Mouse (Mus musculus): ENCODE results near the gene Wdr77. TPM values are rescaled to one million over a fixed set of nuclear protein-coding genes. Genes with fewer than 3 reads are reported as not detected.
A peak's percentile ranks its signal among the peaks of the same experiment; 100 is the strongest.
"Not testable (repeated sequence)": the region's sequence is repeated elsewhere in the genome, so short reads cannot be mapped to it uniquely, and the experiment has no call there.

Gene Wdr77
- total and polyA plus RNA-seq, 2 experiments from 2014 or later: 64.8 to 77.7 TPM

DNA sequence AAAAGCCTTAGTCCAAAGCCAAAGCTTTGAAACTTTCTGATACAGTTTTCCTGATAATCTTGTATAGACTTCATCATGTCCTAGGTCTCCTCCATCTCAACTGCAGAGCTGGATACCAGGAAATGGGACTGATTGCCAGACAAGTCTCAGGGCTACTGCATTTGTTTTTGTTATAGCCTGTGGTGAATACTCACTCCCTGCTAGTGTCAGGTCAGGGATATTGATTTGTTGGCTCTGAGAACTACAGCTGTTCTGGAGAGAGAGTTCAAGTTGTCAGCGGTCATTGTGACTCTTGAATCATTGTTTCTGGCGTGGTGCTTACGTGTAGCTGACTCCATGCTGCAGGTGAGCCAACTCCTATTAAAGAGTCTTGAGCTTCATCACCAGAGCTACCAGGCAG, 14.2 kb downstream of the Wdr77 start, which contains the start of gene Ovgp1:
Ovgp1 (plus strand) TSS at position 301 of the 400 bp plus-strand sequence.
- H3K36me3 ChIP-seq (ENCODE audit: insufficient read depth): peaks cover 18% of the 10 kb centered on the region
- no peak within 1 kb of the TSS for H3K9ac ChIP-seq
- no peak within 1 kb of the TSS for H3K4me3 ChIP-seq (ENCODE audit: low read depth, low read length)
- ATAC-seq (no peak), DNase-seq (no peak)
- no peaks in the 10 kb centered on the region for H3K4me1 ChIP-seq (ENCODE audit: insufficient read depth)
- 80% methylated on average over 3 of the region's 3 CpGs for WGBS
- H3K27ac ChIP-seq (ENCODE audit: low read depth, low read length): no peak within 1 kb of the TSS
- no peaks in the 10 kb centered on the region for H3K27me3 ChIP-seq (ENCODE audit: insufficient read depth, low read length)
- no peaks in the 10 kb centered on the region for H3K9me3 ChIP-seq (ENCODE audit: low read length)
- no peak within 1 kb of the TSS for H3K4me2 ChIP-seq (ENCODE audit: low read depth)
- no peak for TF ChIP-seq CTCF (IDR thresholded peaks at IDR 0.05; ENCODE audit: low read depth)

DNA sequence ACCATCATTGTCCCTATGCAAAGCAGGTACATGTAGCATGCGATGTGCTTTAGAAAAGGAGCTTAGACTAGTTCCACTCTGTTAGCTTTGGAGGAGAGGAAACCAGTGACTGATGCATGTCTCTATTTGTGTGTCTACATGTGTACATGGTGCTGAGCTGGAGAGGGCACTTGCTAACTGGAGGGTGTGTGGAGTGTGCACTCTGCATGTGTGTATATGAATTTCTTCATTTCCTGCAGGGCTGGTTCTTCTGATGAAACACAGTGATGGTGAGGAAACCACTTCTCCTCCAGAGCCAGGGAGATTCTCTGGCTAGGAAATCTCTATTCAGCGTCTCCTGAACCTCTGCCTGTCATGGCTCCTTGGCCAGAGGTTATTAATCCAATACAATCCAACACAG, 15.0 kb downstream of the Wdr77 start:
- no peaks in the 10 kb centered on the region for H3K9me3 ChIP-seq (ENCODE audit: low read length)
- H3K4me2 ChIP-seq (ENCODE audit: low read depth): no peak overlapping the region
- no peak overlapping the region for H3K9ac ChIP-seq
- 94% methylated on average over 2 of the region's 2 CpGs for WGBS
- ATAC-seq: no peak
- H3K4me3 ChIP-seq (ENCODE audit: low read depth, low read length): no peak overlapping the region
- H3K27me3 ChIP-seq (ENCODE audit: insufficient read depth, low read length): no peaks in the 10 kb centered on the region
- TF ChIP-seq CTCF (IDR thresholded peaks at IDR 0.05; ENCODE audit: low read depth): no peak
- H3K36me3 ChIP-seq (ENCODE audit: insufficient read depth): peaks cover 11% of the 10 kb centered on the region
- no peaks in the 10 kb centered on the region for H3K4me1 ChIP-seq (ENCODE audit: insufficient read depth)
- no peak for DNase-seq
- no peak overlapping the region for H3K27ac ChIP-seq (ENCODE audit: low read depth, low read length)

DNA sequence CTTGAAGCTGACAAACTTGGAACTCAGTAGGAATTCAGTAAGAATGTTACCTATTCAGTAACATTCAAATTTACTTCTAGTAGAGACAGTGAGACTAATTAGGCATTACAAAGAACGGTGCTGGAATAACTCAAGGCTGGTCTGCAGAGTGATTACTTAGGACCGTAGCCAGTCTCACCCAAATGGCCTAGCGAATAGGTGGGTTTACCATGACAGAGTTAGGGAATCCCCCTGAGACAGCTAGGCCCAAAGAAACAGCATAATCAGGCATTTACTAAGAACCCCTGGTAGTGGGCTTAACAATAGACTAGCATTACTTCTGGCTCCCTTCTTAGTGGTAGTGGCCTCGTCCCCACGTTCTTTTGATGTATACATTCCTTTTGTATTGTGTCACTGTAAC, 30.4 kb downstream of the Wdr77 start:
- not testable (repeated sequence) for ATAC-seq; H3K36me3 ChIP-seq (ENCODE audit: insufficient read depth); H3K9me3 ChIP-seq (ENCODE audit: low read length); H3K9ac ChIP-seq; H3K4me2 ChIP-seq (ENCODE audit: low read depth); H3K4me1 ChIP-seq (ENCODE audit: insufficient read depth); H3K27me3 ChIP-seq (ENCODE audit: insufficient read depth, low read length); DNase-seq; H3K27ac ChIP-seq (ENCODE audit: low read depth, low read length); H3K4me3 ChIP-seq (ENCODE audit: low read depth, low read length)
- 25% methylated on average over 5 of the region's 5 CpGs for WGBS

DNA sequence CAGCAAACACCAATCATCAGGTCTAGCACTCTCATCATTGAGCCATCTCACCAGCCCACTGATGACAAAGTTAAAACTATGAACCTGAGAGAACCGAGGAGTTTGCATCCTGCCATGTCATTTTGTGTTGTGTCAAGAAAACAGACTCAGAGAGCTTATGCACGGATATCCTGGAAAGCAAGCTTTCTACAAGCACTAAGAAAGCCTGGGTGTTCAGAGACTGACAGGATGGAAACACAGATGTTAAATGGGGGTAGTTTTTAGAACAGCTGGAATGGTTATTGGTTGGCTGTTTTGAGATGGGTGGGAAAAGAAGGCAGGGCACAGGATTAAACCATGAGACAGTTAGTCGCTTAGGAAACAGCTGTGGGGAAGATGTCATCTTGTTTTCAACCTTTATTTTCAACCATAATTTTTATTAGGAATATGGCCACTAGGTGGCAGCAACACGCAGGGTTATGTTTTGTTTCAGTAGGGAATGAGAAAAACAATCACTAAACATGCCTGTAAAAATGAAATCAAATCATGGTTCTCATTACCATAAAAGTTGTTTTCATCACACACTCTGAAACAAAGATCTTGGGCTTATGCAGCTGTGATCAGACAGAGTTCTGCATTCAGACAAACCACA, 32.6 kb downstream of the Wdr77 start:
- 29% methylated on average over 4 of the region's 4 CpGs for WGBS
- peak; percentile 77 for TF ChIP-seq CTCF (IDR thresholded peaks at IDR 0.05; ENCODE audit: low read depth)
- Histone ChIP-seq H3K4me2 (ENCODE audit: low read depth) (no peak overlapping the region), H3K27me3 (ENCODE audit: insufficient read depth, low read length) (no peaks in the 10 kb centered on the region), H3K4me1 (ENCODE audit: insufficient read depth) (no peaks in the 10 kb centered on the region), H3K4me3 (ENCODE audit: low read depth, low read length) (no peak overlapping the region), H3K27ac (ENCODE audit: low read depth, low read length) (no peak overlapping the region), H3K9me3 (ENCODE audit: low read length) (no peaks in the 10 kb centered on the region), H3K36me3 (ENCODE audit: insufficient read depth) (no peaks in the 10 kb centered on the region), H3K9ac (no peak overlapping the region)
- DNase-seq (peak; percentile 84), ATAC-seq (peak; percentile 78)

DNA sequence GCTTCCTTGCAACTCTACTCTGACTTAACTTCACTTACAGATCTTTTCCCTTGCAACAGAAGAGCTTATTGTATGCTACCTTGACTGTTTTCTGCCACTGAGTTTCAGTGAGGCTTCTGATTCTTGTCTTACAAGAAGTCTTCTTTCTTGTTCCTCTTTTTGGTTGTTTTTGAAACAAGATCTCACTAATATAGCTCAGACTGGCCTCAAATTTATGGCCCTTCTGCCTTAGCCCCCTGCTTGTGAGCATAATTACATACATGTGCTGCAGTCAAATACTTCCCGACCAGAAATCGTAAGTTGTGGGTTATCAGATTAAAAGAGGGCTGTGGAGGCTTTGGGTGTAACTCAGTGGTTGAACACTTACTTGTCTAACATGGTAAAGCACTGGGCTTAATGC, 35.6 kb downstream of the Wdr77 start:
- Histone ChIP-seq H3K27me3 (ENCODE audit: insufficient read depth, low read length) (no peaks in the 10 kb centered on the region), H3K4me2 (ENCODE audit: low read depth) (no peak overlapping the region), H3K27ac (ENCODE audit: low read depth, low read length) (no peak overlapping the region), H3K4me1 (ENCODE audit: insufficient read depth) (no peaks in the 10 kb centered on the region), H3K9me3 (ENCODE audit: low read length) (no peaks in the 10 kb centered on the region), H3K36me3 (ENCODE audit: insufficient read depth) (no peaks in the 10 kb centered on the region), H3K9ac (no peak overlapping the region), H3K4me3 (ENCODE audit: low read depth, low read length) (no peak overlapping the region)
- 80% methylated on average over 2 of the region's 2 CpGs for WGBS
- ATAC-seq (no peak), DNase-seq (no peak)
- TF ChIP-seq CTCF (IDR thresholded peaks at IDR 0.05; ENCODE audit: low read depth): no peak

DNA sequence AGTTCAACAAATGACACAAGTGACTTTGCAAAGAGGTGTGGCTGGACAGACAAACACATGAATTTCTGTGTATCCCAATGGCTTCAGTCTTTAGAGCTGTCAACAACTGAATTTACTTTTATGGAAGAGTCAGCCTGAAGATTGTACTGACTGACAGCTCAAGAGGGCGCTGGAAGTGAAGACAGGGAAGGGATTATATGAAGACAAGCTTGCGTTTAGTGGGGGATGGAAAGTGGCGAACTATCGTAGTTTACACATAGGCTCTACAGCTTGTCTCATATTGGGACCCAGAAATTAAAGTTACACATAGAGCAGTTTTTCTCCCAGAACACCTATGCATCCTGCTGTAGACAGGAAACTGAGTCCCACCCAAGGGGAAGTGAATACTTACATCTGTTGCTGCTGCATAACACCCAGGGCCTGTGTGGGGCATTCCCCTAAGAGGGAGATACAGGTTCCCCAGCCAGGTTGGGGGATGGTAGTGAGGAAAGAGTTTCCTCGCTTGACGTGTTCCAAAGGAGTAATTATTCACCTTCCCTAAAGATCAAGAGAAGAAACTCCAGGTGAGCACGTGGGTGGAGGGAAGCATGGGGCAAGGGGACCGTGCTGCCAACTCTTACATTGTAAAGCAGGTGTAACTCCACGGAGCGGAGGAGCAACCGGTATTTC, 41.7 kb downstream of the Wdr77 start:
- Histone ChIP-seq H3K27me3 (ENCODE audit: insufficient read depth, low read length) (no peaks in the 10 kb centered on the region), H3K27ac (ENCODE audit: low read depth, low read length) (no peak overlapping the region), H3K4me2 (ENCODE audit: low read depth) (peak overlapping the region; percentile 55), H3K36me3 (ENCODE audit: insufficient read depth) (no peaks in the 10 kb centered on the region), H3K9me3 (ENCODE audit: low read length) (no peaks in the 10 kb centered on the region), H3K4me3 (ENCODE audit: low read depth, low read length) (peak overlapping the region; percentile 28), H3K9ac (peak overlapping the region; percentile 35; the same call in 1 of the 2 replicates), H3K4me1 (ENCODE audit: insufficient read depth) (0 out of 2 replicates have a peak, but pooled peaks cover 8% of the 10 kb centered on the region)
- TF ChIP-seq CTCF (IDR thresholded peaks at IDR 0.05; ENCODE audit: low read depth): no peak
- DNase-seq: no peak
- 20% methylated on average over 11 of the region's 11 CpGs for WGBS
- peak; percentile 49 for ATAC-seq

All from forebrain, postnatal 0 days (tissue).